Mouse (Mus musculus): ENCODE measurements around the gene Atp5f1.
"Not testable (repeated sequence)": the region's sequence is repeated elsewhere in the genome, so short reads cannot be mapped to it uniquely, and the experiment has no call there.

Gene Atp5f1

GRCm38 (mm10) chr3:105931095-105931494 is 28.8 kb downstream of the Atp5f1 start:
- DNase-seq (ENCODE audit: low spot score in 2 of 2), result no peak

GRCm38 (mm10) chr3:105929821-105930220 is 30.1 kb downstream of the Atp5f1 start:
- no peak for DNase-seq (ENCODE audit: low spot score in 2 of 2)

- no peak for DNase-seq (ENCODE audit: low spot score in 2 of 2)
These were observed 31.1 kb downstream of the Atp5f1 start for GRCm38 (mm10) chr3:105928781-105929180.

DNA sequence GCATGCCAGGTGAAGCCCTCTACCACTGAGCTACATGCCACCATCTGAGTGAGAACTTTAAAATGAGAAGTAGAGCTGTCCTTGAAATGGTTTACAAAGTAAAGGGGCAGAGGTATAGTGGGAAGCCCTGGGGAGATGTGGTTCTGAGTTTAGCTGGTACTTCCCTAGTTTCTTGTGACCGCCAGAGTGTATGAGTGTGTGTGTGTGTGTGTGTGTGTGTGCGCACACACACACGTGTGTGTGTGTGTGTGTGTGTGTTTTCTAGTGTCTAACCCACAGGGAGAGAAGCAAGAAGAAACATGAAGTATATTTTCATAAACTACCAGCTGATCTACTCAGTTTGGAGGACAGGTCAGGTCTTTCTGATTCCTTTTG is 31.7 kb downstream of the Atp5f1 start:
- DNase-seq (ENCODE audit: low spot score in 2 of 2), result no peak

GRCm38 (mm10) chr3:105927561-105928194 is 32.2 kb downstream of the Atp5f1 start:
- DNase-seq (ENCODE audit: low spot score in 2 of 2), result no peak

- no peak for DNase-seq (ENCODE audit: low spot score in 2 of 2)
These were observed 35.3 kb downstream of the Atp5f1 start for GRCm38 (mm10) chr3:105924616-105925015.

DNA sequence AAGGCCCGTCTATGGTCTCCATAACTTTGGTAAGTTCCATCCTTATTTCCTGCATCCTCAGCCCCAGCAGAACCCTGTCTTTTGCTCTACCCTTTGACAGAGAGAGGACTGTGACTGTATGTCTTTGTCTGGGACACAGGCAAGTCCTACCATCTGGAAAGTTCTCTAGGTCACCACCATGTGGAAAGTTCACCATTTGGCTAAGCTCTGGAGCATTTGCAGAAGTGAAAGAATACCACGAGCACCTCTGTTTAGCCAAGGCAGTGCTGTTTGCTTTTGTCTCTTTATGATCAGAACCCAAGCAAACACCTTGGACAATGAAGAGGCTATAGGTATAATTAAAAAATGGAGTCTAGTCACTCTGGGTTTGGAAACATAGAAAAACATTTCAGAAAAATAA is 37.9 kb downstream of the Atp5f1 start:
- no peak for DNase-seq (ENCODE audit: low spot score in 2 of 2)

DNA sequence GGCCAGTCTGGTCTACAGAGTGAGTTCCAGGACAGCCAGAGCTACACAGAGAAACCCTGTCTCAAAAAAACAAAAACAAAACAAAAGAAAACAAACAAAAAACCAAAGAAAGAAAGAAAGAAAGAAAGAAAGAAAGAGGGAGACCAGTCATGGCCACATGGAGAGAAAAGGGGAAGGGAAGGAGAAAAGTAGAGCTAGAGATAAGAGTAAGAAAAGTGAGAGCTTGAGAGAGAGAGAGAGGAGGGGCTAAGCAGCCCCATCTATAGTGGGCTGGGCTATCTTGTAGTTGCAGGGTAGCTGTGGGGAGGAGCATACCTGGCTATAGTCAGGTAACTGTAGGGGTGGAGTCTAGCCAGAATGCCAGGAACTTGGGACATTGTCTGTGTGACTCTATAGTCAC is 39.2 kb downstream of the Atp5f1 start:
- DNase-seq (ENCODE audit: low spot score in 2 of 2), result not testable (repeated sequence)

DNA sequence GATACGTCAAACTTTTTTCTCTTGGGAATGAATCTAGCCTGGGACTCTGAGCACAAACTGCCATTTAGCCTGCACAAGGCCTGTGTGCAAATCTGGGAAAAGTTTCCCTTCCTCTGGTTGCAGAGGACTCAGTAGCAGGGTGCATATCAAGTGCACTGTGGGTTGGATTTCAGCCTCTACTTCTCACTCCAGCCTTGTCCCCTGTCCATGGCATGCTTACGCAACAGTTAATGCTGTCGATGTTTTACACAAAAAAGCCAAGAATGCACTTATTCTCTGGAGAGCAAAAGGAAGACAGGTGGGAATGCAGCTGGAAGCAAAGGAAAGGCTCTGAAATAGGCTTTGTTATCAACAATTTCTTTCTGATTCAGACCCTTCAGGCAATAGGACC is 41.5 kb downstream of the Atp5f1 start:
- DNase-seq (ENCODE audit: low spot score in 2 of 2), result no peak

DNA sequence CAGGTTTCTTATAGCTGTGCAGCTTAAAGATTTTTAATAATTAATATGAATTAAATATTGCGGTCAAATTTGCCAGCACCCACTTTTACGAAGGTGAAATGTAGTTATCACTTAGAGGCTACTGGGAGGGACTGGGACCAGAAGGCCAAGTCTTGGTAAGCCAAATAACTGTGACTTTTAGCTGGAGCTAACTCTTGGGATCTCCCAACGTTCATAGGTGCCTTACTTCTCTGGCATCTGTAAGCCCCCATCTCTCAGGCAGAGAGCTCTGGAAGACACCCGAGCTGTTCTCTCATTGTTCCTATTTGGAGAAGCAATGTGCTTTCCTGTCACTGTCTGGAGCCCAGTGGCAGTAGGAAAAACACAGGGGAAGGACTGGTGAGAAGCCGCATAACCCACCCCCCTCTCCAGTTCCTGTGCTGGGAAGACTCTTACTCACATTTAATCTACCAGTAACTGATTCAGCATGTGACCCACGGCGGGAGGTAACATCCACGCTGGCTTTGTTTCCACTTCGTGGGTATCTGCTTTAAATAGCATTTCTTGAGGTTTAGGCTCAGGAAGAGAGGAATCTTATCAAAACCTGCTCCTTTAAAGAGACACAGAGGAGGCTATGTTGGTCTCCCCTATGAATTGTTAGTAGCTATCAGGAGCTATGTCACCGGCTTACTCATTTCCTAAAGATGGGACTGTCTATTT is 42.1 kb downstream of the Atp5f1 start:
- DNase-seq (ENCODE audit: low spot score in 2 of 2), result no peak

- not testable (repeated sequence) for DNase-seq (ENCODE audit: low spot score in 2 of 2)
These were observed 43.4 kb downstream of the Atp5f1 start for GRCm38 (mm10) chr3:105916455-105916854.

GRCm38 (mm10) chr3:105915281-105915680 is 44.6 kb downstream of the Atp5f1 start:
- no peak for DNase-seq (ENCODE audit: low spot score in 2 of 2)

GRCm38 (mm10) chr3:105913839-105914681 is 45.8 kb downstream of the Atp5f1 start:
- DNase-seq (ENCODE audit: low spot score in 2 of 2), result no peak

DNA sequence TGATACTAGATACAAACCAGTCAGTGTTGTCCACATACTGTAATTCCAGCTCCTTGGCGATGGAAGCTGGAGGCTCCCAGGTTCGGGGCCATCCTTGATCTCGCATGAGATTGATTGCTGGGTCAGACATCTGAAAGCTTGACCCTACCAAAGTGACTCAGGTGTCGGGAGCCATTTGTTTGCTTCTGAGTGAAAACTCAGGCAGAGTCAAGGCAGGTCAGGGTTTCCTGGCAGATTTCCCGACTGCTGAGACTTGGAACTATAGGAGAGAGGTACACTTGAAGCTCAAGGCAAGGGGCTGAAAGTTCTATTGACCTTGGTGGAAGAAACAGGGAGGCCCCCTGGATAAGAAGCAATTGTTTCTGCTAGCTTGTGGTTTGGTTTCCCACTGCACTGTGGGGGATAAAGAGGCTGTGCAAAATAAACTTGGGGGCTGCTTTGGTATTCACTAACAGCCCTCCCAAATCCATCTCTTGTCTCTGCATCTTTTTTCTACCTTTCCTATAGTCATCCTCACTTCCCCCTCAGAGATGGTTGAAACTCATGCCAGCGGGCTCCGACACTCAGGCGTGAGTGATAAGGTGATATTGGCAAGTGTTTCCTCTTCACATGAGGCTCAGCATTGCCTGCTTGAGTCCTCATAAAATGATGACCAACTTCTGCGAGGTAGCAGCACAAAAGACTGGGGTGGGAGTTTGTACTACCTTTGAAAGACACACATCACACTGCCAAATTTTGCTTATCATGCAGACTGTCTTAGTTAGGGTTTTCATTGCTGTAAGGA is 47.6 kb downstream of the Atp5f1 start:
- no peak for DNase-seq (ENCODE audit: low spot score in 2 of 2)

DNA sequence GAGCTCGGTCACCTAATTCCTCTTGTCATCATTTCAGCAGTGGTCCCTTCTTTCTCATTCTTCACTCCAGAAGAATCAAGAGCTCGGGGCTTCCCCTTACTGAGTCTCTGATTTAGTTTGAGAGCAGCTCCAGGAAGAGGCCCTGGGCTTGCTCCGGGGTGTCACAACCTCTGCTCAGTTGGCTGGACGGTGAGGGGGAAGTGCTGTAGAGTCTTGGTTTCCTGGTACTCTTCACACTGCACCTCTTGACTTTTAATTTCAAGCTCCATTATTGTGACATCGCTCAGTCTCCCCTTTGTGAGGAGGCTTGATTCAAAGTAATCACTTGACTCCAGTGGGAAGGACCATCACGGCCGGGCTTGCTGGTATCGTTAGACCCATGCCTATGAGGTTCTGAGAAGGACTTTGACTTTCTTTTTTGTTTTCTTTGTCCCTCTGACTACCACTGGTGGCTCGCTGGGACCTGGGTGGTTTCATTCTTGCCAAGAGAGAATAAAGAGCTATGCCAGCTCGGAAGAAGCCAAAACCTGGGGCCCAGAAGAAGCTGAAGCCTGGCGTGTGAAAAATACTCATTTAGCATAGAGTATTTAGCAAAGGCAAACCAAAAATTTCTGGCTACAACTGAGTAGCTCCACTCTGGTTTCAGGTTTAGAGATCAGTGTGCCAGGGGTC is 49.2 kb downstream of the Atp5f1 start:
- no peak for DNase-seq (ENCODE audit: low spot score in 2 of 2)

DNA sequence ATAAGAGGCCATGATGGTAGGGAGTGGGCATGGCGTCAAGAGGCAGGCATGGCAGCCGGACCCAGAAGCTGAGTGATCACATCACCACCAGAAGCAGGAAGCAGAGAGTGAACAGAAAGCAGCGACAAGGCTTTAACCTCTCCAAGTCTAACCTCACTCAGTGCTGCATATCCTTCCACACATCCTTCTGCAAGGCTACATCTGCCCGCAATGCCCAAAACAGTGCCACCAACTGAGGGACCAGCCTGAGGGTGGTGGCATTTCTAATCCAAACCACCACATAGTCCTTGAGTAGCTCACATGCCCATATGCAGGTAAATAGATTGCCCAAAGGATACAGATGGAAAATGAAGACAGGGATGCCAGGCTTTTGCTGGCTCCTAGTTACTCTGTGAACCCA is 50.9 kb downstream of the Atp5f1 start:
- no peak for DNase-seq (ENCODE audit: low spot score in 2 of 2)

DNA sequence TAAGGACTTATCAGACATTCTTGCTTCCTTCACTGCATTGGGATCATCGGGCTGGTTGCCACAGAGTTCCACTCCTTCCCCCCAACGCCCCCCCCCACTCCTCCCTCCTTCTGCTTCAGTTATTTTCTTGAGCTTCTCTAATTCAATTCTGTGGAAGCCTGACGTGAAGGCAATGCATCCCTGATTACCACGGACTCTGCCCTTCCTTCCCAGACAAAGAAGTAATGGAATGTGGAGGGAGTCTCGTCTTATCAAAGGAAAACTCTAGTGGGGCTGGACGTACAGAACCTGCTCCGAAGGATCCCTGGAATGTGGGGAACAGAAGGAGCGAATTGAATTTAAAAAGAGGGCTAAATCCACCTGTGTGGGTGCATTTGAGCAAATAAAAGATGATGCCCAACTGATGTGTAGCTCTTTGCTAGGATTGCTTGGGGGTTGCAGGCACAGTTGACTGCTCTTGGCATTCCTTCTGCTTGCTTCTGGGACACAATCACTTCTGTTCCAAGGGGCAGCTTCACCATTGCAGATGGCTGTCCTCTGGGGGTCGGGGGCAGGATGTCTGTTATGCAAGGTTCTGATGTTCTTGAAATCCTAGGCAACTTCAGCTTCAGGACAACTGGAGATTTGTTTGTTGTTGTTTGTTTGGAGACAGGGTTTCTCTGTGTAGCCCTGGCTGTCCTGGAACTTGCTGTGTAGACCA is 51.8 kb downstream of the Atp5f1 start:
- DNase-seq (ENCODE audit: low spot score in 2 of 2), result no peak

DNA sequence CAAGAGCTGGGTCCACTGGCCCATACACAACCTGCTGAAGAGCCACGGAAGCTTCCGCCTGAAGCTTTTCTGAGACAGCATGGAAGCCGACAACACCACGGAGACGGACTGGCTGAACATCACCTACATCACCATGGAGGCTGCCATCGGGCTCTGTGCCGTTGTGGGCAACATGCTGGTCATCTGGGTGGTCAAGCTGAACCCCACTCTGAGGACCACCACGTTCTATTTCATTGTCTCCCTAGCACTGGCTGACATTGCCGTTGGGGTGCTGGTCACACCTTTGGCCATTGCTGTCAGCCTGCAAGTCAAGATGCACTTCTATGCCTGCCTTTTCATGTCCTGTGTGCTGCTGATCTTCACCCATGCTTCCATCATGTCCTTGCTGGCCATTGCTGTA is 55.2 kb downstream of the Atp5f1 start:
- no peak for DNase-seq (ENCODE audit: low spot score in 2 of 2)

DNA sequence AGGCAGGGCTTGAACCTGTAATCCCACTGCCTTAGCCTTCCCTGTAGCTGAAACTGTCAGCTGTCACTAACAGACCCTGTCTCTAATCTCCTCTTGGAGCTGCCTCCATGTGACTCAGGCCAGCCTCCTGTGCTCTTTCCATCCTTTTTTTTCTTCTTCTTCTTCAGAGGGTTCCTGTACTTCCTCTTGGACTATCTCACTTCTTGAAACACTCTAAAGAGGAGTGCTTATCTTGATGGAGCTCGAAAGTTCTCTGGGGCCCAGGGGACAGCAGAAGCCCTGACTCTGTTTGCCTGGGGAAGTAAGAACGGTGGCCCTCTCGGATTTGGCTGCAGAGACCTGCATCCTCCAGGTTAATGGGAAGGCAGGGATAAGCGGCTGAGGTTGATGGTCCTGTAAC is 55.7 kb downstream of the Atp5f1 start:
- no peak for DNase-seq (ENCODE audit: low spot score in 2 of 2)

DNA sequence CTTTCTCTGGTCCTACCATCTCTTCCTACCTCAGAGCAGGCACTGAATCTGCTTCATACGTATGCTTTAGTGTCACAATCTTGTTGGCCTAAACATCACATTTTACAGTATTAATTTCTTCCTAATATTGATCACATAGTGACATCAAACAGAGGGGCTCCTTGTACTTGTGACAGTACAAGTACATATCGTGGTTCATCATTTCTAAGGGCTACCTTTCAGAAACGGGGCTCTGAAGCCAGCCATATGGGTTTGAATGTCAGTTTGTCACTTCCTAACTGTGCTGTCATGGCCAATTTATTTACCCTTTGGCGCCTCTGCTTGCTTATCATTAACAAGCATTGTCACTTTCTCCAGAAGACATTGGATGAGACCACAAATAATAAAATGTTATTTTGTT is 58.4 kb downstream of the Atp5f1 start:
- DNase-seq (ENCODE audit: low spot score in 2 of 2), result no peak

DNA sequence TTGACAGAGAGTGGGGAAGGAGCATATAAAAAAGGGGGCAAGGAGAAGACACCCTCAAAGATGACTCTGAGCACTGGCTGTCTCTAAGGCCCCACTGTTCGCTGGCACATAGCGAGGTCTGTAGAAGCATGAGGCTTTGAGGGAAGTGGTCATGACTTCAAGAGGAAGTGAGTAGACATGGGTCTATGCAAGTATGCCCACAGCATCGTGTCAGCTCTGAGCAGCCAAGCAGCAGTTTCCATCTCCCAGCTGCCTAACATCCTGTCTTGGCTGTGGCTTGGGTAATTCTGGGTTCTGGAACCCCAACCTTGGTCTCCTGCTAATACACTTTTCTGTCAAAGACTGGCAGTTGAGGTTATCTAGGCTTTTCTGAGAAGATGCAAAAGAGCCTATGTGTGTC is 59.2 kb downstream of the Atp5f1 start:
- no peak for DNase-seq (ENCODE audit: low spot score in 2 of 2)

All from frontal cortex, postnatal 14 days (tissue).